Mouse (Mus musculus) ES-Bruce4 (cell line): Measurements from ENCODE around the gene Rpl35.

Source experiments
- CTCF ChIP-seq: IDR thresholded peaks from one replicate; pipeline ENCODE4 v1.8.1; 2011; ENCODE audit warnings: low read depth, low read length
- POLR2A ChIP-seq: IDR thresholded peaks from one replicate; pipeline ENCODE4 v1.8.1; 2011; ENCODE audit warnings: low read length; ENCODE audit not compliant: insufficient read depth

- no peak for TF ChIP-seq CTCF
- no peak for TF ChIP-seq POLR2A
These were observed 52.1 kb downstream of the Rpl35 start for GRCm38 (mm10) chr2:38953152-38953883.
